Mouse (Mus musculus) gastrocnemius, adult 2 months (tissue): Measurements from ENCODE around the gene Tbc1d9. TPM values are rescaled to one million over a fixed set of nuclear protein-coding genes. Genes with fewer than 3 reads are reported as not detected.
"Not testable (repeated sequence)": the region's sequence is repeated elsewhere in the genome, so short reads cannot be mapped to it uniquely, and the experiment has no call there.

Source experiments
- DNase-seq: peaks from one replicate; pipeline ENCODE4 v3.0.0; 2022
- H3K27ac ChIP-seq: fragments of 200-600 bp; 2 replicates; pipeline ENCODE4 v1.8.1; 2022; ENCODE audit warnings: mild to moderate bottlenecking
- H3K4me3 ChIP-seq: fragments of 200-600 bp; 2 replicates; pipeline ENCODE4 v1.8.1; 2022; ENCODE audit warnings: mild to moderate bottlenecking, moderate library complexity
- CTCF ChIP-seq: fragments of 200-600 bp; IDR thresholded peaks from 2 replicates; pipeline ENCODE4 v1.8.1; 2022; ENCODE audit warnings: antibody characterized with exemption, mild to moderate bottlenecking, moderate library complexity
- intact Hi-C: fragments of 180-260 bp; cut with DNase I; formaldehyde crosslinking; loops from one replicate; pipeline ENCODE4 v1.15.1; 2025
- total RNA-seq, 2 experiments: library from RNA; stranded (reverse); gene quantifications; 2 replicates each; pipeline ENCODE4 v1.2.3; 2021

Tbc1d9 gene
- total RNA-seq, 2 experiments from 2014 or later: 0.46 to 1.1 TPM

- no peak for TF ChIP-seq CTCF
- intact Hi-C loops: no loop called here
- H3K4me3 ChIP-seq: no peak overlapping the region
- no peak for DNase-seq
- no peak overlapping the region for H3K27ac ChIP-seq
Observed at GRCm38 (mm10) chr8:83271172-83271571, 106.0 kb downstream of the Tbc1d9 start.

DNA sequence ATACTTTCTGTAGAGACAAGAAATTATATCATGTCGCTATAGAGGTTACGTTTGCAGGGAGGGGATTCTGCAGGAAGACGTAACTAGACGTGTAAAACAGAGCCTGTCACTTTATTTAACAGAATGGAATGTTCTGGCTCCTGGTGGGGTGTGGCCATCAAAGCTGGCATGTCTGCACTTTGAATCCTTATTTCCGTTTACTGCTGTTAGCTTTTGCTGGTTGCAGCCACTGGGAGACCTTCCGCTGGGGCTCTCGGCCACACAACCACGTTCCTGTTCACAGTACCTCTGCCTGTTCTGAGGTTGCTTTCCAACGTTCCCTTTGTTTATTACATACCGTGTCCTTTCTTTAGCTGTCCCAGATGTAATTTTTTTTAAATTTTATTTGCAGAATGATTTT lies 107.3 kb downstream of the Tbc1d9 start:
- H3K27ac ChIP-seq: no peak overlapping the region
- intact Hi-C loops: no loop called here
- no peak for TF ChIP-seq CTCF

GRCm38 (mm10) chr8:83274470-83274869 lies 109.3 kb downstream of the Tbc1d9 start:
- Histone ChIP-seq H3K27ac (no peak overlapping the region), H3K4me3 (no peak overlapping the region)
- TF ChIP-seq CTCF: no peak
- intact Hi-C loops: no loop called here
- DNase-seq: no peak

More for the DNA sequence above, 107.3 kb downstream of the Tbc1d9 start:
- 0 out of 2 replicates have a peak overlapping the region, but pooled peaks have one; percentile 21 for H3K4me3 ChIP-seq
- DNase-seq: no peak

GRCm38 (mm10) chr8:83278431-83278830 lies 113.3 kb downstream of the Tbc1d9 start:
- Histone ChIP-seq H3K27ac (no peak overlapping the region), H3K4me3 (no peak overlapping the region)
- no peak for DNase-seq
- TF ChIP-seq CTCF: no peak
- intact Hi-C loops: no loop called here

GRCm38 (mm10) chr8:83285391-83285790 lies 120.2 kb downstream of the Tbc1d9 start:
- no peak for TF ChIP-seq CTCF
- Histone ChIP-seq H3K4me3 (no peak overlapping the region), H3K27ac (no peak overlapping the region)
- intact Hi-C loops: no loop called here
- DNase-seq: no peak

DNA sequence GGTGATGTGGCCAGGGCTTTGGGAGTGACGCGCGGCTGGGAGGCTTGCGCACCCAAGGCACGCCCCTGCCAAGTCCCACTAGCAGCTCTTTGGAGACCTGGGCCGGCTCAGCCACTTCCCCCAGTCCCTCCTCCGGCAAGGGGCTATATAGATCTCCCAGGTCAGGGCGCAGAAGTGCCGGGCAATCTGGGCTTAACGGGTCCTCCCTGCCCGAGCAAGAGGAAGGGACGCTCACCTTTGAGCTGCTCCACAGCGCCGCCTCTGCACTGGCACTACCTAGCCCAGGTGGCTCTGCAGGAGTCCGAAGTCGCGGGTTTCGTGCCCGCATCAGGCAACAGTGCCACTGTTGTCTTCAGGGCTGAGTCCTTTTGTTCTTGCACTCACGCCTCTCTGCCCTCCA lies 125.0 kb downstream of the Tbc1d9 start, which contains the start of gene Ucp1:
Ucp1 (plus strand) TSS at position 177 of the 400 bp plus-strand sequence.
- no peak for DNase-seq
- intact Hi-C loops: no loop called here
- Histone ChIP-seq H3K4me3 (peak within 1 kb of the TSS; percentile 30), H3K27ac (no peak within 1 kb of the TSS)
- no peak for TF ChIP-seq CTCF

DNA sequence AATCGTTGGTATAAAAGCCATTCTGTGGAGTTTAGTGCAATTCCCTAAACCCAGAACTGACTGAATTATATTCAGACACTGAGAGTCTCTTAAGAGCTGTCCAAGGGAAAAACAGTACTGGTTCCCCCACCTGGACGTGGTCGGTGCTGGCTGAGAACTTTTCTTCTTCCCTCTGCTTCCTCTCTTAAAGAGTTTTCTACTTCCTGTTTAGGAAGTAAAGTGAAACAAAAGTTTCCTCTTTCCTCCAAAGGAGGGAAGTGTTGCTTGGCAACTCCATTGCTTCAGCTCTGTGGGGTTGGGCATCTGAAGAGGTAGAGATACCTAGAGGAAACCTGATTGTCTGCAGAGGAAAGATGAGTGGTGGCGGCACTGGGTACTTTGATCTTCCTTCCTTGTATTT lies 132.2 kb downstream of the Tbc1d9 start:
- no peak for DNase-seq
- intact Hi-C loops: no loop called here
- no peak overlapping the region for H3K4me3 ChIP-seq
- no peak for TF ChIP-seq CTCF
- H3K27ac ChIP-seq: no peak overlapping the region

DNA sequence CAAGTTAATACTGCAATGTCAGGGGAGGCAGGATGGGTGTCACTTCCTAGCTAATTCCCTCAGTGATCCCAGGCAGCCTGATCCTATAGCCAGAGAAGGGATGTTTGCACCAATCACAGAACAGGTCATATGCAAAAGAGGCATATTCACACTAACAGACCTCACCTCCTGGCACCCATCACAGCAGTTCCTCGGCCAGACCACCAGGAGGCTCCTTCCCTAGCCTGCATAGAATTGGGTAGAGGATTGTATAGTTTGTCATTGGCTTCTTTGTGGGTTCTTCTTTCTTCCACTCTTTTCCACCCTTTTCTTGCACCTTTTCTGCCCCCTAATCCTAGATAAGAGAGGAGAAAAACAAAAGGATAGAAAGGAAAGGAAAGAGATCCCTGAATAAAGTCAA lies 135.0 kb downstream of the Tbc1d9 start:
- TF ChIP-seq CTCF: peak; percentile 55
- peak; percentile 24 for DNase-seq
- no peak overlapping the region for H3K4me3 ChIP-seq
- intact Hi-C loops: no loop called here
- no peak overlapping the region for H3K27ac ChIP-seq

- TF ChIP-seq CTCF: no peak
- intact Hi-C loops: no loop called here
- Histone ChIP-seq H3K27ac (no peak overlapping the region), H3K4me3 (no peak overlapping the region)
- no peak for DNase-seq
Observed at GRCm38 (mm10) chr8:83304946-83305345, 139.8 kb downstream of the Tbc1d9 start.

DNA sequence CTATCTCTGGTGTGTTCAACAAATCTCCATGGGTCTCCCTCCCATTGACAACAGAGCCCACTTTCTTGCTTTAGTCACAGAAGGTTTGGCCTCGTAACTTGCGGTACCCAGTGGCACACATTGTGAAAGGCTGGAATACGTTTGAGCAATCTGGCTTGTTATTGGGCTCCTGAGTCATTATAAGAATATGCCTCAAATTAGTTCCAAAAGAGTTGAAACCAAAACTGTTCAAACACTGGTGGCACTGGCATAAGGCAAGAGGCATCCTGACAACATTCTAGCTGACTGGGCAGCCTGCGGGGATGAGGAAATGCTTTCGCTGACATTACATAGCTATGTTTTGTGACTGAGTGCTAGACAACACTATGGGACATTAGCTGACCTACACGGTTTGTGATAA lies 144.7 kb downstream of the Tbc1d9 start:
- Histone ChIP-seq H3K27ac (no peak overlapping the region), H3K4me3 (no peak overlapping the region)
- DNase-seq: no peak
- no peak for TF ChIP-seq CTCF
- intact Hi-C loops: no loop called here

GRCm38 (mm10) chr8:83315084-83315483 lies 149.9 kb downstream of the Tbc1d9 start:
- H3K4me3 ChIP-seq, intact Hi-C loops, H3K27ac ChIP-seq, DNase-seq: not testable (repeated sequence)

DNA sequence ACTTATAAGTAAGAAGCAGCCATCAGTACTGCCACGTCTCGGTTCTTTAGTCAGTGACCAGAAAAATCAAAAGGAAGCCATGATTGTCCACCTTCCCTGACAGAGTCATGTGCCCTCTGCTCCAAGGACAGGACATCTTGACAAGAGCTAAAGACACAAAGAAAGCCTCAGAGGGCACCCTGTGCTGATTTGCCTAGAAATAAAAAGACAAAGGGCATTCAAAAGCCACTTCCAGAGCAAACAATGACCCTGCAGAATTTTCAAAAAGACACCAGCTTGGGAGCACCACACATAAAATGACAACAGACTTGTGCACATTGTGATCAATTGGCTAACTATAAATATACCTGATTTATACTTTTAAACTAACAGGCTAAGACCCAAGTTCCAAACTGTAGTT lies 150.5 kb downstream of the Tbc1d9 start:
- H3K27ac ChIP-seq: no peak overlapping the region
- TF ChIP-seq CTCF: no peak
- intact Hi-C loops: no loop called here
- no peak for DNase-seq
- H3K4me3 ChIP-seq: no peak overlapping the region

DNA sequence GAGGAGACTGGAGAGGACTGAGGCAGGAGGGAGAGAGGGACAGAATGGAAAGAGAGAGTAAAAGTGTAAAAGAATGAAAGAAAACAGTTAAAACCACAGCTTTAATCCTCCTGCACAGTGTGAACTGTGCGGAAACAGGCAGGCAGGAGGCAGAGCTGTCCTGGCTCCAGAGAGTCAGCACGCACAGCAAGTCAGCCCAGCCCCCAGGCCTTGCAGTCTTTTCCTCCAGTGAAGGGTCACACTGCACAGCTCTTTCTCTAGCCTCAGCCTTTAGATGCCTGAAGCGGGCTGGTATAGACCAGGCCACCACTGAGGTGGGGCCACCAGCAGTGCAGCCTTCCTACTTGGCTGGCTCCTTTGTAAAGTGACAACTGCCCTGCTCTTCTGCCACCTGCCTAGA lies 155.4 kb downstream of the Tbc1d9 start:
- H3K27ac ChIP-seq: no peak overlapping the region
- intact Hi-C loops: no loop called here
- DNase-seq: no peak
- no peak for TF ChIP-seq CTCF
- no peak overlapping the region for H3K4me3 ChIP-seq

GRCm38 (mm10) chr8:83322374-83322773 lies 157.2 kb downstream of the Tbc1d9 start:
- DNase-seq: no peak
- H3K4me3 ChIP-seq: no peak overlapping the region
- TF ChIP-seq CTCF: no peak
- intact Hi-C loops: no loop called here
- no peak overlapping the region for H3K27ac ChIP-seq

Other genes with a start within 250 kb of the Tbc1d9 start
- not detected for gene Gm10645, start 818 bp downstream of the Tbc1d9 start, total RNA-seq
- gene Ucp1, start 125.0 kb downstream of the Tbc1d9 start, total RNA-seq: not detected
- 1 to 10 TPM; 6.5 to 7.1 TPM for gene Elmod2, start 167.1 kb downstream of the Tbc1d9 start, total RNA-seq
- gene Mgat4d, start 183.1 kb downstream of the Tbc1d9 start, total RNA-seq: not detected
- not detected for gene Clgn, start 224.5 kb downstream of the Tbc1d9 start, total RNA-seq